Mouse (Mus musculus) megakaryocyte, embryonic 14.5 days (primary cell): ENCODE results near the gene Pan3.

Experiments used
- FLI1 ChIP-seq: IDR thresholded peaks from 2 replicates; pipeline ENCODE4 v1.6.1; 2012; ENCODE audit warnings: low read length, inconsistent platforms, mixed read lengths
- GATA1 ChIP-seq: IDR thresholded peaks from 3 replicates; pipeline ENCODE4 v1.6.1; 2012; ENCODE audit warnings: mixed read lengths, low read length, inconsistent platforms, borderline replicate concordance

GRCm38 (mm10) chr5:147494791-147495376 is 64.9 kb downstream of the Pan3 start:
- TF ChIP-seq GATA1 (no peak), FLI1 (no peak)
